In genomic region chr9:116903304-116903993, GRCm38 (mm10) we compare ENCODE assay signal across 15 mouse cellular contexts.
DNase-seq lines count a peak whose midpoint lies in the region; ATAC-seq and TF ChIP-seq lines count a peak whose summit lies in the region.
"Had no signal": no experiment of that assay in that cellular context is flagged by ENCODE, and none has a peak within 500 bp of the region (broad histone marks: within the 10 kb centered on the region; RNA-seq: fewer than 3 reads in every experiment).

No protein-coding gene starts in this region.

- no peak overlapping the region for H3K4me2 ChIP-seq in heart, embryonic 13.5 days
- H3K4me2 ChIP-seq in lung, postnatal 0 days (replicated peaks; ENCODE audit: low read depth, low read length), result no peak overlapping the region
- H3K4me2 ChIP-seq in stomach, embryonic 16.5 days (ENCODE audit: low read depth, low read length), result no peak overlapping the region
- H3K4me2 ChIP-seq: liver, embryonic 13.5 days had no signal

- peak overlapping the region; percentile 42; the same call in 1 of the 2 replicates for H3K27ac ChIP-seq in heart, embryonic 13.5 days (replicated peaks)
- no peak overlapping the region for H3K27ac ChIP-seq in lung, postnatal 0 days (ENCODE audit: low read length)
- H3K27ac ChIP-seq in stomach, embryonic 16.5 days (ENCODE audit: low read length), result peak overlapping the region; percentile 60; the same call in 1 of the 2 replicates
- H3K27ac ChIP-seq: forebrain, embryonic 10.5 days; liver, embryonic 13.5 days had no signal

- TF ChIP-seq POLR2A in lung, adult 2 months (IDR thresholded peaks at IDR 0.05; ENCODE audit: borderline replicate concordance, extremely low read depth, low read depth, low read length), result no peak

- TF ChIP-seq EP300 in lung, postnatal 0 days (IDR thresholded peaks at IDR 0.05), result no peak

- intact Hi-C loops in heart, postnatal 10 days (cut with DNase I), result no loop called here
- intact Hi-C loops in left cerebral cortex, postnatal 36 days (cut with DNase I), result no loop called here

- 61% methylated on average over 11 of the region's 11 CpGs for WGBS in heart, embryonic 13.5 days
- 55% methylated on average over 11 of the region's 11 CpGs for WGBS in lung, postnatal 0 days
- 66% methylated on average over 11 of the region's 11 CpGs for WGBS in lung, adult 2 months
- 45% methylated on average over 11 of the region's 11 CpGs for WGBS in stomach, embryonic 16.5 days

- no peak for TF ChIP-seq CTCF in lung, postnatal 0 days (IDR thresholded peaks at IDR 0.05)
- no peak for TF ChIP-seq CTCF in lung, adult 2 months (IDR thresholded peaks at IDR 0.05; ENCODE audit: insufficient read depth, low read length)

- no peaks in the 10 kb centered on the region for H3K27me3 ChIP-seq in heart, embryonic 13.5 days (replicated peaks)
- no peaks in the 10 kb centered on the region for H3K27me3 ChIP-seq in lung, postnatal 0 days (replicated peaks; ENCODE audit: insufficient read depth, low read length)
- no peaks in the 10 kb centered on the region for H3K27me3 ChIP-seq in stomach, embryonic 16.5 days (ENCODE audit: control insufficient read depth, insufficient read depth, low read length)
- H3K27me3 ChIP-seq: liver, embryonic 13.5 days had no signal

- H3K9me3 ChIP-seq in heart, embryonic 13.5 days, result no peaks in the 10 kb centered on the region
- no peaks in the 10 kb centered on the region for H3K9me3 ChIP-seq in lung, postnatal 0 days (ENCODE audit: low read length)
- no peaks in the 10 kb centered on the region for H3K9me3 ChIP-seq in stomach, embryonic 16.5 days (replicated peaks; ENCODE audit: control insufficient read depth, low read length)
- H3K9me3 ChIP-seq: forebrain, embryonic 10.5 days; liver, embryonic 13.5 days had no signal

- no peak for ATAC-seq in heart, embryonic 13.5 days (ENCODE audit: extremely low read depth, insufficient number of reproducible peaks, low FRiP score, low TSS enrichment)
- peak; percentile 52 for ATAC-seq in lung, postnatal 0 days
- ATAC-seq in stomach, embryonic 16.5 days (ENCODE audit: insufficient read depth, low FRiP score), result peak; percentile 74
- ATAC-seq: midbrain, embryonic 16.5 days had no signal

- no peak overlapping the region for H3K9ac ChIP-seq in heart, embryonic 13.5 days
- no peak overlapping the region for H3K9ac ChIP-seq in lung, postnatal 0 days (replicated peaks; ENCODE audit: low read depth)
- no peak overlapping the region for H3K9ac ChIP-seq in stomach, embryonic 16.5 days (ENCODE audit: low read length)
- H3K9ac ChIP-seq: liver, embryonic 13.5 days had no signal

- peaks cover 11% of the 10 kb centered on the region for H3K4me1 ChIP-seq in heart, embryonic 13.5 days
- no peaks in the 10 kb centered on the region for H3K4me1 ChIP-seq in lung, postnatal 0 days (ENCODE audit: insufficient read depth, low read depth, low read length)
- no peaks in the 10 kb centered on the region for H3K4me1 ChIP-seq in lung, adult 2 months (ENCODE audit: control insufficient read depth, insufficient read depth, low read length)
- 0 out of 2 replicates have a peak, but pooled peaks cover 4% of the 10 kb centered on the region for H3K4me1 ChIP-seq in stomach, embryonic 16.5 days (ENCODE audit: control insufficient read depth, insufficient read depth, low read length)
- H3K4me1 ChIP-seq: liver, embryonic 13.5 days had no signal

- no peak for DNase-seq in heart, postnatal 10 days
- DNase-seq in lung, postnatal 0 days (ENCODE audit: low spot score), result peak; percentile 43
- DNase-seq in lung, adult 2 months, result no peak
- DNase-seq in fibroblast of lung, adult 2 months (ENCODE audit: low read depth), result peak; percentile 70
- no peak for DNase-seq in cerebellum, postnatal 4 days (ENCODE audit: low spot score in 2 of 2)
- DNase-seq in left cerebral cortex, postnatal 36 days (ENCODE audit: low spot score in 2 of 2), result no peak
- DNase-seq: adrenal gland, postnatal 14 days; cerebellum, adult 11-12 months; gastrocnemius, postnatal 36 days; liver, embryonic 13.5 days; thymus, postnatal 14 days had no signal

- no peaks in the 10 kb centered on the region for H3K36me3 ChIP-seq in heart, embryonic 13.5 days
- no peaks in the 10 kb centered on the region for H3K36me3 ChIP-seq in lung, postnatal 0 days (ENCODE audit: insufficient read depth, low read length)
- no peaks in the 10 kb centered on the region for H3K36me3 ChIP-seq in stomach, embryonic 16.5 days (ENCODE audit: control insufficient read depth, insufficient read depth, low read length)
- H3K36me3 ChIP-seq: forebrain, embryonic 10.5 days; liver, embryonic 13.5 days had no signal

- no peak overlapping the region for H3K4me3 ChIP-seq in heart, embryonic 13.5 days
- H3K4me3 ChIP-seq in lung, postnatal 0 days (ENCODE audit: low read depth, low read length), result no peak overlapping the region
- H3K4me3 ChIP-seq in lung, adult 2 months (replicated peaks; ENCODE audit: extremely low read depth, low read depth, low read length), result no peak overlapping the region
- H3K4me3 ChIP-seq in stomach, embryonic 16.5 days (replicated peaks; ENCODE audit: low read length), result no peak overlapping the region
- H3K4me3 ChIP-seq: forebrain, embryonic 10.5 days; liver, embryonic 13.5 days had no signal

Comparison
In these comparisons a context has a peak if more than half of its experiments do, and no peak if none do; other contexts are left out.
1. DNase-seq: peak in lung, postnatal 0 days (single experiment) and fibroblast of lung, adult 2 months (single experiment); none in heart, postnatal 10 days (0 of 2), lung, adult 2 months (single experiment), cerebellum, postnatal 4 days (0 of 2) and left cerebral cortex, postnatal 36 days (0 of 2).